Mouse (Mus musculus): ENCODE measurements around the gene Gm10778. TPM values are rescaled to one million over a fixed set of nuclear protein-coding genes. Genes with fewer than 3 reads are reported as not detected.

Gm10778 gene
- polyA plus RNA-seq (2014; fragmentation: Illumina TruSeq; extraction: RNeasy Lipid Tissue Mini Kit (QIAGEN cat#74804); ENCODE audit: low read depth, low replicate concordance), result 6.5 TPM

GRCm38 (mm10) chr10:81648803-81649775, at the start of gene Gm10778:
Gm10778 (plus strand) TSS chr10:81649059.

DNA sequence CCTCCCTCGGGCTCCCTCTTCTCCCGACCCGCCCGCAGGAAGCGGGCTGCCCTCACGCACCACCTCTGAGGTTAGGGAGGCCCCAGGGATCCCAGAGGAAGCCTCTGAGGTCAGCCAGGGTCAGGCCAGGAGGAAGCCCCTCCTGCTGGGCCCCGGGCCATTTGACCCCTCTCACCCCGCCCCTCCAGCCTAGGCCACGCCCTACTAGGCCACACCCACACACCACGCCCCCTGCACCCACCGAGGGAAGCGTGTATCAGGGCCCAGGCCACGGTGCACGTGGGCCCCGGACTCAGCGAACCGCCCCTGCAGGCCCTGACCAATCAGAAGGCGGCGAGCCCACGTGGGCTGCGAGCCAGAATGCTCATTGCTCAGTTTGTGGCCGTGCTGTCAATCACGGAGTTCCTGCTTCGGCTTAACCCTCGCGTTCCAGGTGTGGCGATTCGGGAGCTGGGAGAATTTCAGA, 48.1 kb upstream of the Gm10778 start, which contains the start of gene Tle6:
Tle6 (minus strand) TSS at position 336 of the 466 bp plus-strand sequence.

DNA sequence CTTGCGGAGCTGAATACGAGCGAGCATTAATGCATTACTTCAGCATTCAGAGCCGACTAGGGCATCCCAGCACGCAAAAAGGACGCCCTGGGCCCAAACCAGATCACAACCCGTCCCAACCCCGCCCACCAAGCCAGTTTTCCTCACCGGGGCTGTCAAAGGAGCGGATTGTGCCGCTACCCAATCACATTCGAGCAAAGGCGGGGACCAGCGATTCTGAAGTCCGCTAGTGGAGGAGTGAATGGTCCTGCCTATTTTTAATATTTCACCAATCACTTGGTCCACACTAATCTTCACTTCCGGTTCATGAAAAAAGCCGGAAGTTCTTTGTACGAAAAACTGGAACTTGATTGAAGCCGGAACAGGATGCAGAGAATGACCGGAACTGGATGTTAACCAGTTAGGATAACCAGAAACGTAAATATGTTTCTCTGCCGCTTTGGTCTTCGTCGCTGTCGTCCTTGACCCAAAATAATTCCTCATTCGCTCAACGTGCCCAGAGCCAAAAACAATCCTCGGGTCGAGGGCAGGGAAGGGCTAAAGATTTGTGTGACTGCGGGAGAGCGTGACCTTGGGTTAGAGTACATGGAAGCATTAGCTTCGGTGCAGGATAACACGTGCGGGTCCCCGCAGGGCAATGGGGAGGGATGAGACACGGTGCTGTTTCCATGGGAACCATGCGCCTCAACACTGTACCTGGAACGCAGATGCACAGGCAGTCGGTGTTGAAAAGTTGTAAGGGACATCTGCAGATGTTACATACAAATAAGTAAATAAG, 42.7 kb upstream of the Gm10778 start, which contains the start of gene BC025920:
BC025920 (plus strand) TSS at position 297 of the 778 bp plus-strand sequence.

DNA sequence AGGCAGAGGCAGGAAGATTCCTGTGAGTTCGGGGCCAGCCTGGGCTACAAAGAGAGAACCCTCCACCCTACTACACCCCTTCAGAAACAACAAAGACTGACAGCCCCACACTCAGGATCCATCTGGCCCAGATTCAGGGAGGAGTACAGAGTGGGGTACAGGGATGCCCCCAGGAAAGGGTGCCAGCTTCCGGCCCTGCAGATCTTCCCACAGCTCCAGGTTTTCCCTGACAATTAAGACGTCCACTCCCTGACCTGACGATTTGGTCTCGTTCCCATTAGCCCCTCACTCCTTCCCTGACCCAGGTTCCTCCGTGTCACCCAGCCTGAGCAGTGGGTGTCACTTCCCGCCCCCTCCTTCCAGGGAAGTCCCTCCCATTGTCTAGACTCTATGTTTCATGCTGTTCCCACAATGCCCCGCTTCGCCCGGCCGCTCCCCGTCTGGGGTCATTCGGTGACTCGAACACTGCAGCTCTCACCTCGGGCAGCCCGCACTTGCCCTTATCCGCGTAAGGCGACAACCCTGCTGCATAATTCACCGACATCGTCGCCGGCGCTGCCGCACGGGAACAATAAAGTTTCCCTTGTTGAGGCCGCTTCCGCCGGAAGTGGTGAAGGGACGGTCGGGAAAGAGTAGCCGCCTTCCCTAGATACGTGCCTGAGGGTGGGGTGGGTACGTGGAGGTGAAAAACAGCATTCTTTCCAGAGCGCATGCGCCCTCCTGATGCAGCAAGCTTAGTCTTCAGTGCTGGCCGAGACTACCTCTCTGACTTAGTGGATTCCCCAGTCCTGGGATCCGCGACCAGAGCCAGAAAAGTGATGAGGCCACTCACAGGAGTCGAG, 21.6 kb upstream of the Gm10778 start, which contains the start of gene Sirt6:
Sirt6 (minus strand) TSS at position 804 of the 842 bp plus-strand sequence.

DNA sequence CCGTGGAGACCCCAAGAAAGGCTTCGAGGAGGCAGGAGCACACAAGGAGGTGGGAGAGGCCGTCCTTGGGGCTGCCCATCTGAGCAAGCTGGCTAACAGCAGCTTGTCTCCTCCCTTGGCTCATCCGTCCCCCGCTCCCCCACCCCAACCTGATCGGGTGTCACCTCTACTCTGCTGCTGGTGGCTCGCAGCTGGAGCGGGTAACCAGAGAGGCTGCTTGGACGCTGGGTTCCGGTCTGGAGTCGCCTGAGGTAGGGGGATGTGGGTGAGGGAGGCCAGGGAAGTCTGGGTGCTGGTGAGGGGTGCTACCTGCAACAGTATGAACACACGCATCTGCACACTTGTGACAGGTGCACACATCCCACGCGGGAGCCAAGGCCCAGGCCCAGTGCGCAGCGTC, 20.5 kb upstream of the Gm10778 start, which contains the start of gene Ankrd24:
Ankrd24 (plus strand) TSS at position 151 of the 400 bp plus-strand sequence.

DNA sequence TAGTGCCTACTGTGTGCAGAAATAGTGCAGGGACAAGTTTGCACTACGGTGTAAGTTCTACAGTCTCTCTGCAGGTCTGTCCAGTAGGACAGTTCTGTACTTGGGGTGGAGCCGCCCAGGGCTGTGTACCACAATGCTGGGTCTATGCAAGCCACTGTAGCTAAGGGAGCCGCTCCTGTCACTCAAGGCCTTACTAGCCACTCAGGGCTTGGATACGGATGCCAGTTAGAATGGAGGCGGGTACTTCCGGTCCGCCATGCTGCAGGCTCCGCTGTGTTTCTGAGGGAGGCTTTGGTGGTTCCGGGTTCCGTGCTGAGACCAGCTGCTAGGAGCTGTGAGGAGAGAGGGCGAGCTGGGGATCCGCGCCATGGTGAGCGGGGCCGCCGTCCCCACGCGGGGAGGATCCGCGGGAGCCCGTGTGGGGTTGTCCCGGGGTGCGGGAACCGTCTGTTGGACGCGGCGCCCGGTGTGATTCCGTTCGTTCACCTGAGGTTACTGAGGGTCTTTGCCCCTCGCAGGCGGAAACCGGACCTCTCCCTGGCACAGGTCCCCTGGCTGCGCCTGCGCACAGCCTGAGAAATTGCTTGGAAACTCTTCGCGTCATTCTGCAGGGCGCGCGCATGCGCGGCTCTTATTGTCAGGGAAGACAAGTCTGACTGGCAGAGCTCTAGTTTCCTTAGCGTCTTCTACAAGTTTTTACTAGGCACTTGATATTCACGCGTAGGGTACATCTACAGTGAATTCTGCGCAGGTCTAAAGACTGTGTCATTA, 55.9 kb downstream of the Gm10778 start, which contains the start of gene Zfp433:
Zfp433 (plus strand) TSS at position 295 of the 771 bp plus-strand sequence.

Other genes with a start within 250 kb of the Gm10778 start
- gene Nfic, start 193.4 kb upstream of the Gm10778 start, polyA plus RNA-seq (2014; fragmentation: Illumina TruSeq; extraction: RNeasy Lipid Tissue Mini Kit (QIAGEN cat#74804); ENCODE audit: low read depth, low replicate concordance), result 3.2 TPM
- gene Celf5, start 166.3 kb upstream of the Gm10778 start, polyA plus RNA-seq (2014; fragmentation: Illumina TruSeq; extraction: RNeasy Lipid Tissue Mini Kit (QIAGEN cat#74804); ENCODE audit: low read depth, low replicate concordance), result 4.3 TPM
- gene Ncln, start 152.7 kb upstream of the Gm10778 start, polyA plus RNA-seq (2014; fragmentation: Illumina TruSeq; extraction: RNeasy Lipid Tissue Mini Kit (QIAGEN cat#74804); ENCODE audit: low read depth, low replicate concordance), result not detected
- gene S1pr4, start 148.9 kb upstream of the Gm10778 start, polyA plus RNA-seq (2014; fragmentation: Illumina TruSeq; extraction: RNeasy Lipid Tissue Mini Kit (QIAGEN cat#74804); ENCODE audit: low read depth, low replicate concordance), result not detected
- gene Gna15, start 124.8 kb upstream of the Gm10778 start, polyA plus RNA-seq (2014; fragmentation: Illumina TruSeq; extraction: RNeasy Lipid Tissue Mini Kit (QIAGEN cat#74804); ENCODE audit: low read depth, low replicate concordance), result not detected
- 1.9 TPM for gene Gna11, start 103.9 kb upstream of the Gm10778 start, polyA plus RNA-seq (2014; fragmentation: Illumina TruSeq; extraction: RNeasy Lipid Tissue Mini Kit (QIAGEN cat#74804); ENCODE audit: low read depth, low replicate concordance)
- 4.5 TPM for gene Aes, start 89.6 kb upstream of the Gm10778 start, polyA plus RNA-seq (2014; fragmentation: Illumina TruSeq; extraction: RNeasy Lipid Tissue Mini Kit (QIAGEN cat#74804); ENCODE audit: low read depth, low replicate concordance)
- gene Tle2, start 74.5 kb upstream of the Gm10778 start, polyA plus RNA-seq (2014; fragmentation: Illumina TruSeq; extraction: RNeasy Lipid Tissue Mini Kit (QIAGEN cat#74804); ENCODE audit: low read depth, low replicate concordance), result 1.5 TPM
- gene Tle6, start 48.0 kb upstream of the Gm10778 start, polyA plus RNA-seq (2014; fragmentation: Illumina TruSeq; extraction: RNeasy Lipid Tissue Mini Kit (QIAGEN cat#74804); ENCODE audit: low read depth, low replicate concordance), result 0.90 TPM
- 0.90 TPM for gene BC025920, start 42.8 kb upstream of the Gm10778 start, polyA plus RNA-seq (2014; fragmentation: Illumina TruSeq; extraction: RNeasy Lipid Tissue Mini Kit (QIAGEN cat#74804); ENCODE audit: low read depth, low replicate concordance)
- gene Sirt6, start 21.3 kb upstream of the Gm10778 start, polyA plus RNA-seq (2014; fragmentation: Illumina TruSeq; extraction: RNeasy Lipid Tissue Mini Kit (QIAGEN cat#74804); ENCODE audit: low read depth, low replicate concordance), result not detected
- 1.0 TPM for gene Ankrd24, start 20.5 kb upstream of the Gm10778 start, polyA plus RNA-seq (2014; fragmentation: Illumina TruSeq; extraction: RNeasy Lipid Tissue Mini Kit (QIAGEN cat#74804); ENCODE audit: low read depth, low replicate concordance)
- 20.2 TPM for gene Zfp433, start 55.8 kb downstream of the Gm10778 start, polyA plus RNA-seq (2014; fragmentation: Illumina TruSeq; extraction: RNeasy Lipid Tissue Mini Kit (QIAGEN cat#74804); ENCODE audit: low read depth, low replicate concordance)
- 11.6 TPM for gene Gm3055, start 122.1 kb downstream of the Gm10778 start, polyA plus RNA-seq (2014; fragmentation: Illumina TruSeq; extraction: RNeasy Lipid Tissue Mini Kit (QIAGEN cat#74804); ENCODE audit: low read depth, low replicate concordance)
- 3.0 TPM for gene Gm4767, start 163.1 kb downstream of the Gm10778 start, polyA plus RNA-seq (2014; fragmentation: Illumina TruSeq; extraction: RNeasy Lipid Tissue Mini Kit (QIAGEN cat#74804); ENCODE audit: low read depth, low replicate concordance)
- gene Gm32687, start 214.9 kb downstream of the Gm10778 start, polyA plus RNA-seq (2014; fragmentation: Illumina TruSeq; extraction: RNeasy Lipid Tissue Mini Kit (QIAGEN cat#74804); ENCODE audit: low read depth, low replicate concordance), result 13.4 TPM